Mouse (Mus musculus): ENCODE results near the gene Scaf1.

GRCm38 (mm10) chr7:44997940-44998428, 18.2 kb downstream of the Scaf1 start:
- no peak for TF ChIP-seq POLR2A (IDR thresholded peaks at IDR 0.05; ENCODE audit: borderline replicate concordance, control insufficient read depth, low read depth, low read length)
- TF ChIP-seq CTCF (IDR thresholded peaks at IDR 0.05; ENCODE audit: control insufficient read depth, insufficient read depth, low read length): no peak
